Mouse (Mus musculus) liver, embryonic 14.5 days (tissue): ENCODE data around the gene Wnt3a.

ENCODE experiments used
- CTCF ChIP-seq: IDR thresholded peaks from 2 replicates; pipeline ENCODE4 v1.5.1; 2016; ENCODE audit warnings: antibody characterized with exemption, low read depth, control low read depth
- EP300 ChIP-seq: IDR thresholded peaks from 2 replicates; pipeline ENCODE4 v1.6.1; 2016; ENCODE audit warnings: antibody characterized with exemption, low read depth

- TF ChIP-seq CTCF (no peak), EP300 (no peak)
These were observed 80.5 kb downstream of the Wnt3a start for GRCm38 (mm10) chr11:59210020-59210419.
